Mouse (Mus musculus): ENCODE results near the gene Tango2. TPM values are rescaled to one million over a fixed set of nuclear protein-coding genes. Genes with fewer than 3 reads are reported as not detected.
A peak's percentile ranks its signal among the peaks of the same experiment; 100 is the strongest.

Tango2 gene
- polyA plus RNA-seq, 1 experiment from 2014 or later: 20.4 TPM

- ATAC-seq (replicated peaks; ENCODE audit: insufficient number of reproducible peaks, low FRiP score, low TSS enrichment, low read depth): no peak
- H3K4me1 ChIP-seq (ENCODE audit: control insufficient read depth, insufficient read depth, low read length): no peaks in the 10 kb centered on the region
Measured at GRCm38 (mm10) chr16:18328524-18328923, 19.4 kb downstream of the Tango2 start.

GRCm38 (mm10) chr16:18327936-18328335, 20.0 kb downstream of the Tango2 start:
- no peak overlapping the region for H3K9ac ChIP-seq (replicated peaks; ENCODE audit: low read length)
- no peaks in the 10 kb centered on the region for H3K9me3 ChIP-seq (replicated peaks; ENCODE audit: control insufficient read depth, low read length)
- H3K27ac ChIP-seq (replicated peaks; ENCODE audit: low read depth, low read length): no peak overlapping the region
- H3K4me3 ChIP-seq (ENCODE audit: low read depth, low read length): no peak overlapping the region
- DNase-seq (ENCODE audit: low spot score): no peak
- no peak for ATAC-seq (replicated peaks; ENCODE audit: insufficient number of reproducible peaks, low FRiP score, low TSS enrichment, low read depth)
- no peaks in the 10 kb centered on the region for H3K27me3 ChIP-seq (ENCODE audit: control insufficient read depth, insufficient read depth, low read length)
- H3K4me2 ChIP-seq (ENCODE audit: low read depth, low read length): no peak overlapping the region
- WGBS: 92% methylated on average over 9 of the region's 9 CpGs
- no peaks in the 10 kb centered on the region for H3K4me1 ChIP-seq (ENCODE audit: control insufficient read depth, insufficient read depth, low read length)
- no peaks in the 10 kb centered on the region for H3K36me3 ChIP-seq (replicated peaks; ENCODE audit: control insufficient read depth, insufficient read depth, low read depth, low read length)

More at GRCm38 (mm10) chr16:18328524-18328923, 19.4 kb downstream of the Tango2 start:
- DNase-seq (ENCODE audit: low spot score): no peak
- Histone ChIP-seq H3K36me3 (replicated peaks; ENCODE audit: control insufficient read depth, insufficient read depth, low read depth, low read length) (no peaks in the 10 kb centered on the region), H3K9me3 (replicated peaks; ENCODE audit: control insufficient read depth, low read length) (no peaks in the 10 kb centered on the region), H3K27ac (replicated peaks; ENCODE audit: low read depth, low read length) (no peak overlapping the region), H3K4me2 (ENCODE audit: low read depth, low read length) (no peak overlapping the region), H3K27me3 (ENCODE audit: control insufficient read depth, insufficient read depth, low read length) (no peaks in the 10 kb centered on the region), H3K4me3 (ENCODE audit: low read depth, low read length) (no peak overlapping the region), H3K9ac (replicated peaks; ENCODE audit: low read length) (no peak overlapping the region)
- WGBS: 93% methylated on average over 1 of the region's 1 CpGs

GRCm38 (mm10) chr16:18325741-18326140, 22.2 kb downstream of the Tango2 start:
- no peaks in the 10 kb centered on the region for H3K36me3 ChIP-seq (replicated peaks; ENCODE audit: control insufficient read depth, insufficient read depth, low read depth, low read length)
- 80% methylated on average over 4 of the region's 4 CpGs for WGBS
- DNase-seq (ENCODE audit: low spot score): no peak
- H3K9ac ChIP-seq (replicated peaks; ENCODE audit: low read length): no peak overlapping the region
- H3K4me2 ChIP-seq (ENCODE audit: low read depth, low read length): no peak overlapping the region
- H3K4me1 ChIP-seq (ENCODE audit: control insufficient read depth, insufficient read depth, low read length): no peaks in the 10 kb centered on the region
- no peaks in the 10 kb centered on the region for H3K9me3 ChIP-seq (replicated peaks; ENCODE audit: control insufficient read depth, low read length)
- no peak for ATAC-seq (replicated peaks; ENCODE audit: insufficient number of reproducible peaks, low FRiP score, low TSS enrichment, low read depth)
- no peaks in the 10 kb centered on the region for H3K27me3 ChIP-seq (ENCODE audit: control insufficient read depth, insufficient read depth, low read length)
- no peak overlapping the region for H3K27ac ChIP-seq (replicated peaks; ENCODE audit: low read depth, low read length)
- H3K4me3 ChIP-seq (ENCODE audit: low read depth, low read length): no peak overlapping the region

GRCm38 (mm10) chr16:18324031-18324430, 23.9 kb downstream of the Tango2 start:
- no peak for DNase-seq (ENCODE audit: low spot score)

GRCm38 (mm10) chr16:18323460-18323859, 24.4 kb downstream of the Tango2 start:
- ATAC-seq (replicated peaks; ENCODE audit: insufficient number of reproducible peaks, low FRiP score, low TSS enrichment, low read depth): no peak

More at GRCm38 (mm10) chr16:18324031-18324430, 23.9 kb downstream of the Tango2 start:
- Histone ChIP-seq H3K4me3 (ENCODE audit: low read depth, low read length) (no peak overlapping the region), H3K27me3 (ENCODE audit: control insufficient read depth, insufficient read depth, low read length) (no peaks in the 10 kb centered on the region), H3K4me1 (ENCODE audit: control insufficient read depth, insufficient read depth, low read length) (no peaks in the 10 kb centered on the region), H3K27ac (replicated peaks; ENCODE audit: low read depth, low read length) (no peak overlapping the region), H3K36me3 (replicated peaks; ENCODE audit: control insufficient read depth, insufficient read depth, low read depth, low read length) (no peaks in the 10 kb centered on the region; the same call in 1 of the 2 replicates), H3K9ac (replicated peaks; ENCODE audit: low read length) (no peak overlapping the region), H3K4me2 (ENCODE audit: low read depth, low read length) (no peak overlapping the region), H3K9me3 (replicated peaks; ENCODE audit: control insufficient read depth, low read length) (no peaks in the 10 kb centered on the region)
- ATAC-seq (replicated peaks; ENCODE audit: insufficient number of reproducible peaks, low FRiP score, low TSS enrichment, low read depth): 0 out of 2 replicates have a peak, but pooled peaks have one; percentile 23
- WGBS: 88% methylated on average over 6 of the region's 6 CpGs

GRCm38 (mm10) chr16:18321443-18321842, 26.5 kb downstream of the Tango2 start:
- 76% methylated on average over 2 of the region's 2 CpGs for WGBS
- DNase-seq (ENCODE audit: low spot score) (no peak), ATAC-seq (replicated peaks; ENCODE audit: insufficient number of reproducible peaks, low FRiP score, low TSS enrichment, low read depth) (no peak)
- no peak overlapping the region for H3K9ac ChIP-seq (replicated peaks; ENCODE audit: low read length)
- H3K4me2 ChIP-seq (ENCODE audit: low read depth, low read length): no peak overlapping the region
- H3K27me3 ChIP-seq (ENCODE audit: control insufficient read depth, insufficient read depth, low read length): no peaks in the 10 kb centered on the region
- no peaks in the 10 kb centered on the region for H3K9me3 ChIP-seq (replicated peaks; ENCODE audit: control insufficient read depth, low read length)
- no peaks in the 10 kb centered on the region; the same call in 1 of the 2 replicates for H3K36me3 ChIP-seq (replicated peaks; ENCODE audit: control insufficient read depth, insufficient read depth, low read depth, low read length)
- no peaks in the 10 kb centered on the region for H3K4me1 ChIP-seq (ENCODE audit: control insufficient read depth, insufficient read depth, low read length)
- H3K4me3 ChIP-seq (ENCODE audit: low read depth, low read length): no peak overlapping the region
- H3K27ac ChIP-seq (replicated peaks; ENCODE audit: low read depth, low read length): no peak overlapping the region

More at GRCm38 (mm10) chr16:18323460-18323859, 24.4 kb downstream of the Tango2 start:
- Histone ChIP-seq H3K9me3 (replicated peaks; ENCODE audit: control insufficient read depth, low read length) (no peaks in the 10 kb centered on the region), H3K36me3 (replicated peaks; ENCODE audit: control insufficient read depth, insufficient read depth, low read depth, low read length) (no peaks in the 10 kb centered on the region; the same call in 1 of the 2 replicates), H3K4me2 (ENCODE audit: low read depth, low read length) (no peak overlapping the region), H3K9ac (replicated peaks; ENCODE audit: low read length) (no peak overlapping the region), H3K27me3 (ENCODE audit: control insufficient read depth, insufficient read depth, low read length) (no peaks in the 10 kb centered on the region), H3K4me3 (ENCODE audit: low read depth, low read length) (no peak overlapping the region), H3K27ac (replicated peaks; ENCODE audit: low read depth, low read length) (no peak overlapping the region), H3K4me1 (ENCODE audit: control insufficient read depth, insufficient read depth, low read length) (no peaks in the 10 kb centered on the region)
- 83% methylated on average over 2 of the region's 2 CpGs for WGBS
- no peak for DNase-seq (ENCODE audit: low spot score)

GRCm38 (mm10) chr16:18318992-18319391, 28.9 kb downstream of the Tango2 start:
- H3K27me3 ChIP-seq (ENCODE audit: control insufficient read depth, insufficient read depth, low read length): no peaks in the 10 kb centered on the region
- H3K4me2 ChIP-seq (ENCODE audit: low read depth, low read length): no peak overlapping the region
- no peaks in the 10 kb centered on the region for H3K9me3 ChIP-seq (replicated peaks; ENCODE audit: control insufficient read depth, low read length)
- H3K36me3 ChIP-seq (replicated peaks; ENCODE audit: control insufficient read depth, insufficient read depth, low read depth, low read length): no peaks in the 10 kb centered on the region; the same call in 1 of the 2 replicates
- H3K27ac ChIP-seq (replicated peaks; ENCODE audit: low read depth, low read length): no peak overlapping the region
- no peaks in the 10 kb centered on the region for H3K4me1 ChIP-seq (ENCODE audit: control insufficient read depth, insufficient read depth, low read length)
- 81% methylated on average over 3 of the region's 3 CpGs for WGBS
- H3K4me3 ChIP-seq (ENCODE audit: low read depth, low read length): no peak overlapping the region
- no peak for DNase-seq (ENCODE audit: low spot score)
- ATAC-seq (replicated peaks; ENCODE audit: insufficient number of reproducible peaks, low FRiP score, low TSS enrichment, low read depth): no peak
- no peak overlapping the region for H3K9ac ChIP-seq (replicated peaks; ENCODE audit: low read length)

GRCm38 (mm10) chr16:18308159-18308558, 39.7 kb downstream of the Tango2 start:
- Histone ChIP-seq H3K4me3 (ENCODE audit: low read depth, low read length) (no peak overlapping the region), H3K9me3 (replicated peaks; ENCODE audit: control insufficient read depth, low read length) (no peaks in the 10 kb centered on the region), H3K27me3 (ENCODE audit: control insufficient read depth, insufficient read depth, low read length) (no peaks in the 10 kb centered on the region), H3K27ac (replicated peaks; ENCODE audit: low read depth, low read length) (no peak overlapping the region), H3K36me3 (replicated peaks; ENCODE audit: control insufficient read depth, insufficient read depth, low read depth, low read length) (no peaks in the 10 kb centered on the region), H3K4me2 (ENCODE audit: low read depth, low read length) (no peak overlapping the region), H3K4me1 (ENCODE audit: control insufficient read depth, insufficient read depth, low read length) (no peaks in the 10 kb centered on the region), H3K9ac (replicated peaks; ENCODE audit: low read length) (no peak overlapping the region)
- ATAC-seq (replicated peaks; ENCODE audit: insufficient number of reproducible peaks, low FRiP score, low TSS enrichment, low read depth) (no peak), DNase-seq (ENCODE audit: low spot score) (no peak)
- 95% methylated on average over 1 of the region's 1 CpGs for WGBS

All from embryonic facial prominence, embryonic 11.5 days (tissue).